ENCODE assay signal across 22 mouse cellular contexts in genomic region chr3:125884879-125885278, GRCm38 (mm10). TPM values are rescaled to one million over a fixed set of nuclear protein-coding genes. Genes with fewer than 3 reads are reported as not detected.
DNase-seq lines count a peak whose midpoint lies in the region; ATAC-seq and TF ChIP-seq lines count a peak whose summit lies in the region.
"Had no signal": no experiment of that assay in that cellular context is flagged by ENCODE, and none has a peak within 500 bp of the region (broad histone marks: within the 10 kb centered on the region; RNA-seq: fewer than 3 reads in every experiment).

No protein-coding gene starts in this region.

- no peak for TF ChIP-seq CTCF in layer of hippocampus, adult 2 months (conservative IDR thresholded peaks at IDR 0.05)

- no peaks in the 10 kb centered on the region for H3K9me3 ChIP-seq in intestine, embryonic 14.5 days (ENCODE audit: control insufficient read depth, low read length)
- H3K9me3 ChIP-seq in stomach, embryonic 16.5 days (replicated peaks; ENCODE audit: control insufficient read depth, low read length): no peaks in the 10 kb centered on the region
- H3K9me3 ChIP-seq: embryonic facial prominence, embryonic 15.5 days; forebrain, embryonic 10.5 days; G1E; heart, embryonic 12.5 days had no signal

- peak; percentile 70; the same call in 1 of the 2 replicates for ATAC-seq in intestine, embryonic 14.5 days (replicated peaks; ENCODE audit: low FRiP score, low TSS enrichment, low read depth)
- peak; percentile 91; the same call in 1 of the 2 replicates for ATAC-seq in stomach, embryonic 16.5 days (ENCODE audit: insufficient read depth, low FRiP score)
- ATAC-seq: CD4-positive, CD25-positive, alpha-beta regulatory T cell, adult 4 months; forebrain, embryonic 14.5 days had no signal

- no peak overlapping the region for H3K4me2 ChIP-seq in intestine, embryonic 14.5 days (ENCODE audit: low read length)
- H3K4me2 ChIP-seq in stomach, embryonic 16.5 days (ENCODE audit: low read depth, low read length): no peak overlapping the region
- H3K4me2 ChIP-seq: embryonic facial prominence, embryonic 15.5 days; heart, embryonic 12.5 days had no signal

- no peaks in the 10 kb centered on the region for H3K27me3 ChIP-seq in intestine, embryonic 14.5 days (replicated peaks; ENCODE audit: control insufficient read depth, insufficient read depth, low read length)
- H3K27me3 ChIP-seq in stomach, embryonic 16.5 days (ENCODE audit: control insufficient read depth, insufficient read depth, low read length): no peaks in the 10 kb centered on the region
- H3K27me3 ChIP-seq: embryonic facial prominence, embryonic 15.5 days; heart, embryonic 12.5 days had no signal

- no peak overlapping the region for H3K4me3 ChIP-seq in layer of hippocampus, adult 2 months
- H3K4me3 ChIP-seq in intestine, embryonic 14.5 days (ENCODE audit: low read depth, low read length): no peak overlapping the region
- no peak overlapping the region for H3K4me3 ChIP-seq in stomach, embryonic 16.5 days (replicated peaks; ENCODE audit: low read length)
- H3K4me3 ChIP-seq: embryonic facial prominence, embryonic 15.5 days; erythroblast, embryonic 14.5 days; forebrain, embryonic 10.5 days; gastrocnemius, adult 2 months; heart, embryonic 12.5 days had no signal

- WGBS in intestine, embryonic 14.5 days: 68% methylated on average over 2 of the region's 2 CpGs
- WGBS in large intestine, adult 2 months: 30% methylated on average over 2 of the region's 2 CpGs
- 64% methylated on average over 2 of the region's 2 CpGs for WGBS in stomach, embryonic 16.5 days

- no peak overlapping the region for H3K9ac ChIP-seq in intestine, embryonic 14.5 days (ENCODE audit: low read length)
- H3K9ac ChIP-seq in stomach, embryonic 16.5 days (ENCODE audit: low read length): no peak overlapping the region
- H3K9ac ChIP-seq: embryonic facial prominence, embryonic 15.5 days; heart, embryonic 12.5 days had no signal

- no peaks in the 10 kb centered on the region for H3K4me1 ChIP-seq in intestine, embryonic 14.5 days (replicated peaks; ENCODE audit: control insufficient read depth, insufficient read depth, low read length)
- 0 out of 2 replicates have a peak, but pooled peaks cover 2% of the 10 kb centered on the region for H3K4me1 ChIP-seq in stomach, embryonic 16.5 days (ENCODE audit: control insufficient read depth, insufficient read depth, low read length)
- H3K4me1 ChIP-seq: embryonic facial prominence, embryonic 15.5 days; heart, embryonic 12.5 days had no signal

- DNase-seq in layer of hippocampus, adult 2 months (ENCODE audit: low spot score in 2 of 2): no peak
- no peak for DNase-seq in layer of hippocampus, adult 9-10 months (ENCODE audit: low spot score)
- no peak for DNase-seq in intestine, embryonic 14.5 days (ENCODE audit: low spot score)
- peak; percentile 31 for DNase-seq in large intestine, adult 2 months (ENCODE audit: low read depth, low spot score)
- no peak for DNase-seq in Muller cell, postnatal 12 days (ENCODE audit: inconsistent ontology term)
- no peak for DNase-seq in layer of hippocampus, adult 11-12 months (ENCODE audit: low spot score)
- DNase-seq: B cell, adult 2 months; cerebellum, adult 11 months; cerebellum, adult 8-10 months; cerebellum, postnatal 14 days; embryo, embryonic 11 days; gastrocnemius, adult 2 months; gastrocnemius, postnatal 25 days; heart, postnatal 36 days had no signal

- H3K36me3 ChIP-seq in intestine, embryonic 14.5 days (ENCODE audit: control insufficient read depth, insufficient read depth, low read length): no peaks in the 10 kb centered on the region
- no peaks in the 10 kb centered on the region for H3K36me3 ChIP-seq in stomach, embryonic 16.5 days (ENCODE audit: control insufficient read depth, insufficient read depth, low read length)
- H3K36me3 ChIP-seq: embryonic facial prominence, embryonic 15.5 days; forebrain, embryonic 10.5 days; G1E; heart, embryonic 12.5 days had no signal

- H3K27ac ChIP-seq in layer of hippocampus, adult 2 months: peak overlapping the region; percentile 53; the same call in 1 of the 2 replicates
- no peak overlapping the region for H3K27ac ChIP-seq in intestine, embryonic 14.5 days (ENCODE audit: low read depth)
- H3K27ac ChIP-seq in stomach, embryonic 16.5 days (ENCODE audit: low read length): no peak overlapping the region
- H3K27ac ChIP-seq: embryonic facial prominence, embryonic 15.5 days; forebrain, embryonic 10.5 days; gastrocnemius, adult 2 months had no signal

RNA-seq across cellular contexts. Expression of gene Ugt8a, which starts 53.5 kb away (rescaled TPM):
- total RNA-seq in layer of hippocampus, adult 2 months (2021): 10 to 100 TPM; 27.5 to 28.5 TPM
- 1.0 and 1.6 TPM in 2 replicates for polyA plus RNA-seq in intestine, embryonic 14.5 days (2014; fragmentation: Nextera tagmentation; extraction: Ambion mirVana)
- 0.01 and 0.04 TPM in 2 replicates for polyA plus RNA-seq in large intestine, adult 2 months (2012; rRNA removed)
- polyA plus RNA-seq in stomach, embryonic 16.5 days (2015; fragmentation: Nextera tagmentation; extraction: Ambion mirVana): 18.7 and 22.1 TPM in 2 replicates
- total RNA-seq: heart, postnatal 36 days had no signal
- polyA plus RNA-seq: CD4-positive, CD25-positive, alpha-beta regulatory T cell, adult 4 months; erythroblast, embryonic 14.5 days; G1E had no signal
